Mouse (Mus musculus): ENCODE results near the gene Col28a1.

- TF ChIP-seq CTCF (conservative IDR thresholded peaks at IDR 0.05; ENCODE audit: low read length) (no peak), NANOG (IDR thresholded peaks at IDR 0.05; ENCODE audit: borderline replicate concordance, low read length) (no peak), POU5F1 (IDR thresholded peaks at IDR 0.05; ENCODE audit: borderline replicate concordance, low read length) (no peak)
Observed at GRCm38 (mm10) chr6:8227035-8227434, 34.6 kb upstream of the Col28a1 start.
